21 mouse cellular contexts compared by ENCODE assay signal in genomic region chr2:127453141-127453540, GRCm38 (mm10). TPM values are rescaled to one million over a fixed set of nuclear protein-coding genes. Genes with fewer than 3 reads are reported as not detected.
DNase-seq lines count a peak whose midpoint lies in the region; ATAC-seq and TF ChIP-seq lines count a peak whose summit lies in the region.
"Had no signal": no experiment of that assay in that cellular context is flagged by ENCODE, and none has a peak within 500 bp of the region (broad histone marks: within the 10 kb centered on the region; RNA-seq: fewer than 3 reads in every experiment).

No protein-coding gene starts in this region.

- no peaks in the 10 kb centered on the region for H3K4me1 ChIP-seq in hindbrain, postnatal 0 days (ENCODE audit: insufficient read depth, low read length)
- H3K4me1 ChIP-seq in hindbrain, embryonic 11.5 days (replicated peaks; ENCODE audit: control insufficient read depth, insufficient read depth, low read length), result no peaks in the 10 kb centered on the region
- no peaks in the 10 kb centered on the region for H3K4me1 ChIP-seq in lung, postnatal 0 days (ENCODE audit: insufficient read depth, low read depth, low read length)
- no peaks in the 10 kb centered on the region for H3K4me1 ChIP-seq in lung, adult 2 months (ENCODE audit: control insufficient read depth, insufficient read depth, low read length)
- H3K4me1 ChIP-seq: hindbrain, embryonic 15.5 days; midbrain, embryonic 15.5 days; neural tube, embryonic 13.5 days had no signal

- no peak overlapping the region for H3K4me2 ChIP-seq in hindbrain, postnatal 0 days (ENCODE audit: low read depth, low read length)
- no peak overlapping the region for H3K4me2 ChIP-seq in hindbrain, embryonic 11.5 days (replicated peaks; ENCODE audit: low read depth, low read length)
- H3K4me2 ChIP-seq in lung, postnatal 0 days (replicated peaks; ENCODE audit: low read depth, low read length), result no peak overlapping the region
- H3K4me2 ChIP-seq: heart, embryonic 15.5 days; hindbrain, embryonic 15.5 days; lung, embryonic 15.5 days; midbrain, embryonic 15.5 days; neural tube, embryonic 13.5 days had no signal

- intact Hi-C loops in heart, postnatal 36 days (cut with DNase I), result no loop called here

- H3K27me3 ChIP-seq in hindbrain, postnatal 0 days (ENCODE audit: insufficient read depth, low read length), result peaks cover 5% of the 10 kb centered on the region; the same call in 1 of the 2 replicates
- peaks cover 3% of the 10 kb centered on the region; the same call in 1 of the 2 replicates for H3K27me3 ChIP-seq in hindbrain, embryonic 11.5 days (ENCODE audit: control insufficient read depth, insufficient read depth, low read length)
- H3K27me3 ChIP-seq in lung, postnatal 0 days (replicated peaks; ENCODE audit: insufficient read depth, low read length), result no peaks in the 10 kb centered on the region

- no peak for TF ChIP-seq POLR2A in lung, adult 2 months (IDR thresholded peaks at IDR 0.05; ENCODE audit: borderline replicate concordance, extremely low read depth, low read depth, low read length)

- TF ChIP-seq CTCF in hindbrain, postnatal 0 days (IDR thresholded peaks at IDR 0.05; ENCODE audit: low read depth), result peak; percentile 24; the same call in 1 of the 2 replicates
- peak; percentile 13; the same call in 1 of the 2 replicates for TF ChIP-seq CTCF in lung, postnatal 0 days (IDR thresholded peaks at IDR 0.05)
- TF ChIP-seq CTCF in lung, adult 2 months (IDR thresholded peaks at IDR 0.05; ENCODE audit: insufficient read depth, low read length), result no peak

- no peak overlapping the region for H3K27ac ChIP-seq in hindbrain, postnatal 0 days
- H3K27ac ChIP-seq in hindbrain, embryonic 11.5 days (ENCODE audit: low read depth, low read length), result no peak overlapping the region
- no peak overlapping the region for H3K27ac ChIP-seq in lung, postnatal 0 days (ENCODE audit: low read length)
- H3K27ac ChIP-seq: forebrain, embryonic 10.5 days; heart, adult 2 months; heart, embryonic 15.5 days; hindbrain, embryonic 15.5 days; lung, embryonic 15.5 days; midbrain, embryonic 15.5 days; neural tube, embryonic 13.5 days had no signal

- no peak overlapping the region for H3K9ac ChIP-seq in hindbrain, postnatal 0 days (replicated peaks; ENCODE audit: low read length)
- H3K9ac ChIP-seq in hindbrain, embryonic 11.5 days (ENCODE audit: low read depth, low read length), result no peak overlapping the region
- H3K9ac ChIP-seq in lung, postnatal 0 days (replicated peaks; ENCODE audit: low read depth), result no peak overlapping the region
- H3K9ac ChIP-seq: heart, embryonic 15.5 days; hindbrain, embryonic 15.5 days; lung, embryonic 15.5 days; midbrain, embryonic 15.5 days; neural tube, embryonic 13.5 days had no signal

- H3K4me3 ChIP-seq in hindbrain, postnatal 0 days (ENCODE audit: low read length), result no peak overlapping the region
- H3K4me3 ChIP-seq in hindbrain, embryonic 11.5 days (ENCODE audit: low read depth, low read length), result no peak overlapping the region
- H3K4me3 ChIP-seq in lung, postnatal 0 days (ENCODE audit: low read depth, low read length), result no peak overlapping the region
- no peak overlapping the region for H3K4me3 ChIP-seq in lung, adult 2 months (replicated peaks; ENCODE audit: extremely low read depth, low read depth, low read length)
- H3K4me3 ChIP-seq: forebrain, embryonic 10.5 days; heart, adult 2 months; heart, embryonic 15.5 days; hindbrain, embryonic 15.5 days; lung, embryonic 15.5 days; midbrain, embryonic 15.5 days; myocyte; neural tube, embryonic 13.5 days had no signal

- H3K9me3 ChIP-seq in hindbrain, postnatal 0 days (ENCODE audit: low read length), result no peaks in the 10 kb centered on the region
- H3K9me3 ChIP-seq in hindbrain, embryonic 11.5 days (ENCODE audit: control insufficient read depth, low read length), result no peaks in the 10 kb centered on the region
- H3K9me3 ChIP-seq in lung, postnatal 0 days (ENCODE audit: low read length), result no peaks in the 10 kb centered on the region
- H3K9me3 ChIP-seq: forebrain, embryonic 10.5 days; heart, embryonic 15.5 days; hindbrain, embryonic 15.5 days; lung, embryonic 15.5 days; midbrain, embryonic 15.5 days; neural tube, embryonic 13.5 days had no signal

- TF ChIP-seq EP300 in lung, postnatal 0 days (IDR thresholded peaks at IDR 0.05), result no peak

- H3K36me3 ChIP-seq in hindbrain, postnatal 0 days (ENCODE audit: insufficient read depth, low read length), result no peaks in the 10 kb centered on the region
- no peaks in the 10 kb centered on the region for H3K36me3 ChIP-seq in hindbrain, embryonic 11.5 days (ENCODE audit: control insufficient read depth, insufficient read depth, low read length)
- no peaks in the 10 kb centered on the region for H3K36me3 ChIP-seq in lung, postnatal 0 days (ENCODE audit: insufficient read depth, low read length)
- H3K36me3 ChIP-seq: forebrain, embryonic 10.5 days; heart, embryonic 15.5 days; hindbrain, embryonic 15.5 days; lung, embryonic 15.5 days; midbrain, embryonic 15.5 days; neural tube, embryonic 13.5 days had no signal

- 73% methylated on average over 9 of the region's 9 CpGs for whole genome bisulfite sequencing in hindbrain, postnatal 0 days
- 74% methylated on average over 9 of the region's 9 CpGs for WGBS in hindbrain, embryonic 11.5 days
- WGBS in lung, postnatal 0 days, result 73% methylated on average over 9 of the region's 9 CpGs
- WGBS in lung, adult 2 months, result 69% methylated on average over 9 of the region's 9 CpGs

- no peak for DNase-seq in hindbrain, postnatal 0 days (ENCODE audit: low spot score)
- no peak for DNase-seq in hindbrain, embryonic 11.5 days (ENCODE audit: low spot score)
- no peak for DNase-seq in lung, postnatal 0 days (ENCODE audit: low spot score)
- DNase-seq in lung, adult 2 months, result no peak
- peak; percentile 36 for DNase-seq in kidney, postnatal 14 days
- DNase-seq in T-cell, adult 2 months (ENCODE audit: low spot score), result no peak
- no peak for DNase-seq in heart, postnatal 36 days

- peak; percentile 46 for ATAC-seq in hindbrain, postnatal 0 days
- no peak for ATAC-seq in hindbrain, embryonic 11.5 days (ENCODE audit: low FRiP score)
- ATAC-seq in lung, postnatal 0 days, result no peak
- ATAC-seq: forebrain, embryonic 16.5 days; intestine, embryonic 16.5 days; midbrain, embryonic 15.5 days had no signal

RNA-seq across cellular contexts. Expression of gene Fahd2a, which starts 8.8 kb away (rescaled TPM):
- 29.4 and 44.4 TPM in 2 replicates for total RNA-seq in hindbrain, postnatal 0 days (2014; rRNA removed)
- 33.6 and 34.0 TPM in 2 replicates for polyA plus RNA-seq in hindbrain, postnatal 0 days (2015; fragmentation: Nextera tagmentation; extraction: Ambion mirVana)
- polyA plus RNA-seq in hindbrain, embryonic 11.5 days (2014; fragmentation: Nextera tagmentation; extraction: Ambion mirVana), result 25.7 and 27.8 TPM in 2 replicates
- 17.0 and 20.0 TPM in 2 replicates for polyA plus RNA-seq in lung, postnatal 0 days (2015; fragmentation: Nextera tagmentation; extraction: Ambion mirVana)
- polyA plus RNA-seq in lung, adult 2 months (2012; rRNA removed), result 11.1 and 14.0 TPM in 2 replicates
- total RNA-seq in heart, postnatal 36 days (2021), result 10 to 100 TPM; 34.1 to 44.3 TPM

RNA-seq across cellular contexts. Expression of gene Gpat2, which starts 28.1 kb away (rescaled TPM):
- total RNA-seq in hindbrain, postnatal 0 days (2014; rRNA removed), result 0.42 TPM in 1 of 2 replicates, not detected in the other
- polyA plus RNA-seq in hindbrain, postnatal 0 days (2015; fragmentation: Nextera tagmentation; extraction: Ambion mirVana), result 0.21 and 0.28 TPM in 2 replicates
- polyA plus RNA-seq in hindbrain, embryonic 11.5 days (2014; fragmentation: Nextera tagmentation; extraction: Ambion mirVana), result 0.32 TPM in 2 replicates
- 0.21 and 0.23 TPM in 2 replicates for polyA plus RNA-seq in lung, postnatal 0 days (2015; fragmentation: Nextera tagmentation; extraction: Ambion mirVana)
- polyA plus RNA-seq in lung, adult 2 months (2012; rRNA removed), result 0.15 and 0.29 TPM in 2 replicates
- not detected for total RNA-seq in heart, postnatal 36 days (2021)
- total RNA-seq: heart, adult 2 months; megakaryocyte-erythroid progenitor cell, adult 5-6 weeks had no signal
- polyA plus RNA-seq: embryonic facial prominence, embryonic 11.5 days; limb, embryonic 11.5 days; myocyte; stomach, embryonic 14.5 days had no signal
